Mouse (Mus musculus) adrenal gland, adult (tissue): ENCODE data around the gene Mon2.
"Not testable (repeated sequence)": the region's sequence is repeated elsewhere in the genome, so short reads cannot be mapped to it uniquely, and the experiment has no call there.

Experiments
- DNase-seq, 2 experiments: peaks; one replicate each; pipeline ENCODE4 v3.0.0; 2022 to 2023; ENCODE audit warnings: low spot score in 1 of 2; ENCODE audit not compliant: inconsistent age in 2 of 2

Mon2 gene

DNA sequence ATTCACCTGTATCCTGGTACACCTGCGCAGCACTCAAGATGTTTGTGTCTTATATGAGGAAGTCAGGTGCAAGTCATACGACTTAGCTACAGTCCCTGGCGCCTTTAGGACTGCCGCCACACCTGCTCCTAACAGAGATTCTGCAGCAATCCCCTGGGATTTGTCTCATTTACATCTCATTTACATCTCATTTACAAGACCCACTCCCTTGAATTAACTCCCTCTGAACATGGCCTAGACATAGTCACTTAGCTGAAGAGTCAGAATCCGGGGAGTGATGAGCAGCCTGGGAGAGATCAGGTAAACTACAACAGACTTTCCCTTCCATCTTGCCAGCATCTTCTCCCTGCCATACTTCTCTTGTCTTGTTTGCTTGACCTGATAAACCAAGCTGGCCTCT lies 110.7 kb downstream of the Mon2 start:
- DNase-seq: not testable (repeated sequence)

DNA sequence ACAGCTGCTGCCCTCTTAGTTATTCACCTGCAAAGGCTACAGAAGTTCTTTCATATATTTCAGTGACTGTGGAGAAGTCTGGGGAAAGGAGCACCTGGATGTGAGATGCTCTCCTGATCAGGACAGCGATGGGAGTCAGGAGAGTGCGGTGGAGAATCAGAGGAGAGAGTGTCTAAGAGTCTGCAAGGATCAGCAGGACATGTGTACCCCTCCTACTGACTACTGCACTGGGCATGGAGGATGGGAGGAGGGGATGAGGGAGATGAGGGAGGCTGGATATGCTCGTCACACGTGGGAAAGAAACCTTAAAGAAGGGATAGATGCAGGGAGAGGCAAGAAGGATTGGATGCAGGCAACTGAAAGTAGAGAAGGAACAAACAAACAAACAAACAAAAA lies 112.1 kb downstream of the Mon2 start:
- DNase-seq: no peak

DNA sequence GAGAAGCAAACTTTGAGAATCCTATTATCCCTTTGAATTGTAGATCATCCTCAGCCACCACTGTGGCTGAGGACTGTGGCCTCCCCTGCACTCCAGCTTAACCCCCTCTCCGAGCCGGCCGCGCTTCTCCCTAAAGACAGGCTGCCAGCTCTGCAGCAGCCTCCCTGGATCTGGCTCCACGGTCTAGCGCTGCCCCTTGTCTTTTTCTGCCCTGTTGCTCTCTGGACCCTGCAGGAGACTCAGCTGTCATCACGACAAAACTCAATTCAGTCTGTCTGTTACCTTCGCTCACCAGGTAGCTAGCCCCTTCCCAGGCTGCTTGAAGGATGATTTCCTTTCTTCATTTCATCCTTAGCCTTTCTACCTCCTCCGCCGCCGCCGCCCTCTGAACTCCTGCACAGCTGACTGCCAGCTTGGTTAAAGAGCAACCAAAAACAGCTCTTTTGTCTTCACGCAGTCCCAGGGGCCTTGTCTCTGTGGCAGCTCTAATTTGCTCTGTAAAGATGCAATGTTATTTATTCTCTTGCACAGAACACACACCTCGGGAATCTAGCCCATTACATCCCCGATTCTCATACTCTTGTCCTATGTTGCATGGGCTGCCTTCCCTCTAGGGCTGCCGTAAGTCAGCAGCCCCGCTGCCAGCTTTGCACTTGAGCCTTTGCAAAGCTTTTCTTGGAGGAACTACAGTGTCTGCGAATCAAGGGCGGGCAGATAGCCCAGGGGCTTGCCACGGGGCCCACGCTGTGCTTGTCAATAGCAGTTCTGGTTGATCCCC lies 112.7 kb downstream of the Mon2 start:
- no peak for DNase-seq

DNA sequence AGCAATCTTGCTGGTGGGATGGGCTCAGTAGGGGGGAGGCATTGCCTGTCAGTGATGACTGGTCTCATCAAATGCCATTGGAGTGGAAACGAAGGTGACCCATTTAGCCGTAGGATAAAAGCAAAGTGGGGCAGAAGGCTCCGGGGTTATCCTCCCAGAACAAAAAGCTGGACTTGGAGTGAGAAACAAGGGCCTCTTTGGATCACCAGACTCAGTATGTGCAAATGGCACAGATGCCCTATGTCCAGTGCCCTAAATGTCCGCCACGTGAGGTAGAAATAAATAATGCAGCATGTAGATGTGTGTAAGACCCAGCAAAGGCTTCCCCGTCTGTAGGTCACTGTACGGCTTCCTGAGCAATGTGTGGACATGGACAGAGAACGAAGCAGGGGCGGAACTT lies 113.7 kb downstream of the Mon2 start:
- DNase-seq: no peak

DNA sequence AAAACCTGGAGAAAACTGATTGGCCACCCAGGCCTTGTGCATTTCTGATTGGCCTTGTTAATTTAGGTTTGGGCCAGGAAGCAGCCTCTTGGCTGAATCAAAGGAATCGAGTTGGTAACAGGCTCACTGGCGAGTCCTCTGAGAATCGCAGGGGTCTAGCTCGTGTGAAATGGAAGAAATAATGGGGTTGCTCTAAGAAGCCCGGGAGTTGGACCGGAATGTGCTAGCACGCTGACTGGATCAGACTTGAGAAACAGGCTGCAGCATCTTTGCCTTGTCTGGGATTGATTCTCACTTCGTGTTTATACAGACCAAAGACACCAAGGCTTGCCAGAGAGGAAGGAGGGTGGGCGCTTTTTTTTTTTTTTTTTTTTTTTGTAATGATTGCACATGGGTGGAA lies 114.8 kb downstream of the Mon2 start:
- no peak for DNase-seq

DNA sequence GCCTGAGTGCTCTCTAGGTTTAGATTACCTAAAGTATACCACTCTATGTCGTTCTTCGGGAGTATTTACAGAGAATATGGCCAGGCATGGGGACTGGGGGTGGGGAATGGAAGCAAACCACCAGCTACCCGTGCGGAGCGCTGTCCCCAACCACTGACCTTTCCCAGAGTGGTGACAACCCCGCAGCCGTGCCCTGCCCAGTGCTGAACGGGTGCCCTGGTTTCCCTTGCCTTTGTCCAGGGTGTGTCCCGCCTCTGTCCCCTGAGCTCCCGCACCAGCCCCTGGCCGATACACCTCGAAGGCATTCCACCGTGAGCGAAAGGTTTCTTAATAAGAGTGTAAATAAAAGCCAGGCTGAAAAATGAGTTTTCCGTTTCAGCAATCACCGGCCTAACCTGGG lies 115.6 kb downstream of the Mon2 start:
- no peak for DNase-seq

DNA sequence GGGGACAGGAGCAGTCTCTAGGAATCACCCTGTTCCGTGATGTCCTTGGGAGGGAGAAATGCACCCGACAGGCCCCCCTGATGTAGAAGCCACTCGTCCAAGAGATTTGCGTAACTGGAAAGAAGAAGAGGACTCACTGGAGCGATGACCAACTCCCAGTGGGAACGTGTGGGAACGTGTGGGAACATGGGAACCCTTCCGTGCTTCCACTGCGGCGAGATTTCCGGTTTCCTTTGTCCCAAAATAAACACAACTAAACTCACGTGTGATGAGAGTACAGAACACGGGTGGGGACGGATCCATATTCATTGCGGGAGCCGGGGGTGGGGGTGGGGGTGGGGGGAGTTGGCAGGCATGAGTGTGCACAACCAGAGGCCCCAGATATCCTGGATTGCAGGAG lies 116.1 kb downstream of the Mon2 start:
- no peak for DNase-seq

DNA sequence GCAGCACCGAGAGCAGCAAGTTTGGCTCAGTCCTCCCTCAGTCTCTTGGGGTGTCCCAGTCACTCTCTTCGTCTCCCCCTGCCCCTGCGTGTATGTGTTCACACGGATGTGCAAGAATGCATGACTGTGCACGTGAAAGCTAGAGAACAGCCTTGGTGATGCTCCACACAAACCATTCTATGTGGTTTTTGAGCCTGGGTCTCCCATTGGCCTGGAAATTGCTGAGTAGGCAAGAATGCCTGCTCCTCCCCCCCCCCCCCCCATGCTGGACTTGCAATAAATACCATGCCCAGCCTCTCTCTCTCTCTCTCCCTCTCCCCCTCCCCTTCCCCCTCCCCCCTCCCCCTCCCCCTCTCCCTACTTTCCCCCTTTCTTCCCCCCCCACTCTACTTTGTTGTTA lies 117.6 kb downstream of the Mon2 start:
- no peak for DNase-seq

DNA sequence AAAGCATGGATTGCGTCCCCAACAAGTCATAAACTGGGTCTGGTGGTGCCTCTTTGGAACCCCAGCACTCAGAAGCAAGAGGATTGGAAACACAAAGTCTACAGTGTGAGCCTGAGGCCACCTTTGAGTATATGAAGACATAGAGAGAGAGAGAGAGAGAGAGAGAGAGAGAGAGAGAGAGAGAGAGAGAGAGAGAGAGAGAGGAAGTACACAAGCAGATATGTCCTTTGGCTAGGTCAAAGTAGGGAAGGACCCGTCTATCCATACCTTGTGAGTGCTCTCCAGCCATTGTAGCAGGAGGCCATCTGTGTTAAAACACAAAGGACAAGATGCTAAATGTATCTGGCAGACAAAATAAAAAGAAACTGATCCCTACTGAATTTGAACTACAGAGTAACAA lies 118.4 kb downstream of the Mon2 start:
- no peak for DNase-seq

DNA sequence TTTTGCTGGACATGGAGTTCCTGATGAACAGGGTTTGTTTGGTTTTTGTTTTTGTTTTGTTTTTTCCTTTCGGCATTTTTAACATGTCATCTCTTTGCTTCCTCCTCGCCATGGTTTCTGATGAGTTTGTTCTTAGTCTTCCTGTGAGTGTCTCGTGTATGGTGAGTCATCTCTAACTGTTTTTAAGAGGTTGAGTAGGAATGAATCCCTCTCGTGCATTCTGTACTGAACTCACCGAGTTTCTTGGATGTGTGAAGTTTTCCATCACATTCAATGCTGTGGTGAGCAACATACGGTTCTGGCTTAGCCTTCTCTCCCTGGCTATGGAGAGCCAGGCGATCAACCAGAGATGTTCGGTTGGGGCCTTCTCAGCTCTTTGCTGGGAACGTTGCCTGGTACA lies 122.7 kb downstream of the Mon2 start:
- DNase-seq: no peak

DNA sequence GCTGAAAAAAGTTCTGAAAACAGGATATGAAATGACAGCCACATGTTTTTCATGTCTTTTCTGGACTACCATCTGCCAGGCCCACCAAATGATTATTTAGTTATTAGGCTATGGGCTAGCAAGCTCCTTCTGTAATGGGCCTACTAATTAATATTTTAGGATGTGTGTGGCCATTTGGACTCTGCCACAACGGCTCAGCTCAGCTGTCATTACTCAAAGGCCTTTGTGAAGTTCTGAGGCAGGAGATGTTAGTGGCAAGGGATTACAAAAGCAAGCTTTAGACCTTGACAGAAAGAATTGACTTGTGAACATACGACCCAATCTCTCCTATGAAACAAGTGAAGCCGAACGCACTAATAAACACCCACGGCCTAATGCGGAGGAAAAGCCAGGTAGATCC lies 125.3 kb downstream of the Mon2 start:
- DNase-seq: no peak

DNA sequence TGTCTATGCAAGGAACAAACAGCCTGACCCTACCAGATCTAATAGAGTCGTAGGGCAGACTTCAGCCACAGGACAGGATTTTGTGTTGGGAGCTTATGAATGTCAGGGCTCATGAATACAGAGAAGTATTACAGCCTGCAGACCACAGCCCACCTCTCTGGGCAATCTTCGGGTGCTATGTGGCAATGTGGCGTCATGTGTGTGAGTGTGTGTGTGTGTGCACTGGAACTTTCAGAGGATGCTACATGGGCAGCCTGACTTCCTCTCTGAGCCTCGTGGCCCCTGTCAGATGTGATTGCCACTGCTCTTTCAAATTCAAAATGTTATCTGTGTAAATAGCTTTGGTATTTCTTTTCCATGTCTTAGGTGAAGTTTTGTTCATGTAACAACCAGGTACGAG lies 131.4 kb downstream of the Mon2 start:
- no peak for DNase-seq

DNA sequence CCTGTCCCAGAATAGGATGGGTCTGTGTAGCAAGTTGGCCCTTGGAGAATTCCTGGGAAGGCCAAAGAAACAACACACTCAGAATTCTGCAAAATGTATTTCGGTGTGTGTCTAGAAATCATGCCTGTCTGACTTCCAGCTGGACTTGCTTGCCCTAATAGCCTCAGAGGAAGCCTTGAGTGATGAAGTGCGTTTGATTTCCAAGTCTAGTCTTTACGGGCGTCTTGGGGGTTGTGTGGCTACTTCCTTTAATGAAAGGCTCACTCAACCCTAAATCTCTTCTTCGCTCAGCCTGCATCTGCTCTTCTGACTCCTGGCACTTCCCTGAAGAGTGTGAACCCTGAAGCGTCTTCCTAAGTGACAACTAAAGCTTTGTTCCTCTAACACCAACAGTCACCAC lies 132.5 kb downstream of the Mon2 start:
- DNase-seq: no peak

DNA sequence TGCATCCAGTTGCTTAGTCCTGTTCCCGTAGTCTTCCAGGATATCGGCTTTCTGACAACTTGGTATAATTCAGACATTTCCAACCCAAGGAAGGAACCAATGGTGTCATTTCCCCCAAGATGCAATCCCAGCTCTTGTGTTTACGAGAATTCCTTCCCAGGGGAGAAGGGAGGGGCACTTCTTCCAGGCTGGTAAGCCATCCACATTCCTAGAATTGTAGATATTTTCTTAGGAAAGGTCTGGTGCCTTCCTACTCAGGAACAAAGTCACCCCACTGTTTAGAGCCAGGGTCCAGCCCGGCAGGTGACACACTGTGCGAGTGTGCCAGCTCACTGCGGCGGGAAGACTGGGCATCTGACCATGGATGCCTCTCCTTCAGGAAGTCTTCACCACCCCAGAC lies 133.5 kb downstream of the Mon2 start:
- no peak for DNase-seq
